Mouse (Mus musculus): ENCODE results near the gene Man1c1. TPM values are rescaled to one million over a fixed set of nuclear protein-coding genes. Genes with fewer than 3 reads are reported as not detected.

Gene Man1c1
- total RNA-seq, 2 experiments from 2014 or later, result 18.5 to 24.7 TPM

GRCm38 (mm10) chr4:134641711-134642516, 62.2 kb downstream of the Man1c1 start:
- DNase-seq, result no peak

GRCm38 (mm10) chr4:134639325-134639724, 64.8 kb downstream of the Man1c1 start:
- peak in 1 of 2 experiments; percentile 46 for DNase-seq

GRCm38 (mm10) chr4:134638111-134638550, 66.0 kb downstream of the Man1c1 start:
- no peak for DNase-seq

GRCm38 (mm10) chr4:134636406-134636805, 67.7 kb downstream of the Man1c1 start:
- no peak for DNase-seq

GRCm38 (mm10) chr4:134634001-134634400, 70.1 kb downstream of the Man1c1 start:
- DNase-seq, result peak; percentile 36 to 59

GRCm38 (mm10) chr4:134632131-134632711, 71.9 kb downstream of the Man1c1 start:
- peak; percentile 55 to 73 for DNase-seq

GRCm38 (mm10) chr4:134631471-134632130, 72.5 kb downstream of the Man1c1 start:
- peak in 1 of 2 experiments; percentile 18 for DNase-seq

- peak; percentile 47 to 60 for DNase-seq
Measured at GRCm38 (mm10) chr4:134628575-134629384, 75.3 kb downstream of the Man1c1 start.

GRCm38 (mm10) chr4:134628058-134628457, 76.0 kb downstream of the Man1c1 start:
- no peak for DNase-seq

GRCm38 (mm10) chr4:134626883-134627282, 77.2 kb downstream of the Man1c1 start:
- DNase-seq, result no peak

GRCm38 (mm10) chr4:134626350-134626749, 77.7 kb downstream of the Man1c1 start:
- DNase-seq, result no peak

- peak; percentile 73 to 75 for DNase-seq
Measured at GRCm38 (mm10) chr4:134624109-134624862, 79.8 kb downstream of the Man1c1 start.

GRCm38 (mm10) chr4:134621695-134622094, 82.4 kb downstream of the Man1c1 start:
- no peak for DNase-seq

- DNase-seq, result no peak
Measured at GRCm38 (mm10) chr4:134620246-134620645, 83.8 kb downstream of the Man1c1 start.

- DNase-seq, result no peak
Measured at GRCm38 (mm10) chr4:134619489-134619870, 84.6 kb downstream of the Man1c1 start.

- no peak for DNase-seq
Measured at GRCm38 (mm10) chr4:134618810-134619488, 85.1 kb downstream of the Man1c1 start.

GRCm38 (mm10) chr4:134617779-134618178, 86.3 kb downstream of the Man1c1 start:
- no peak for DNase-seq

GRCm38 (mm10) chr4:134615929-134616625, 88.0 kb downstream of the Man1c1 start:
- no peak for DNase-seq

GRCm38 (mm10) chr4:134612070-134612667, 91.9 kb downstream of the Man1c1 start:
- DNase-seq, result no peak

- DNase-seq, result no peak
Measured at GRCm38 (mm10) chr4:134610616-134611015, 93.5 kb downstream of the Man1c1 start.

All from adrenal gland, postnatal 36 days (tissue).